Mouse (Mus musculus): ENCODE results near the gene Dbp.

The Dbp gene

GRCm38 (mm10) chr7:45723781-45724180, 18.9 kb downstream of the Dbp start:
- DNase-seq (ENCODE audit: extremely low read depth, low read depth, low spot score) = no peak

DNA sequence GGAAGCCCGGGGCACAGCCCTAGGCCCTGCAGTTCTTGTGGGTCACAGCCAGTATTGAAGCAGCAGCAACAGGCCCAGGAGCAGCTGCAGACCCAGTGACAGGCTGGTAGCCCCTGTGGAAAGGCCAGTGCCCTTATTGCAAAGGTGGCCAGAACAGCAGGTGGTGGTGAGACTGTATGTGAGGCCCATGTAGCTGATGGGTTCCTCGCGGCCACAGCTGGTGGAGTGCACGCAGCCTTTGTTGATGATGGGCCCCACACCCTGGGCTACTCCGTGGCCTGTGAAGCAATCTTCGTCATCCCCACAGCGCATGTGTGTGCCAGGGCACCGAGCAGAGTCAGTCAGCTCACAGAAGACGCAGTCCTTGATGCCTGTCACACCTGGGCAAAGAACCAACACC, 20.3 kb downstream of the Dbp start:
- no peak for DNase-seq (ENCODE audit: extremely low read depth, low read depth, low spot score)

DNA sequence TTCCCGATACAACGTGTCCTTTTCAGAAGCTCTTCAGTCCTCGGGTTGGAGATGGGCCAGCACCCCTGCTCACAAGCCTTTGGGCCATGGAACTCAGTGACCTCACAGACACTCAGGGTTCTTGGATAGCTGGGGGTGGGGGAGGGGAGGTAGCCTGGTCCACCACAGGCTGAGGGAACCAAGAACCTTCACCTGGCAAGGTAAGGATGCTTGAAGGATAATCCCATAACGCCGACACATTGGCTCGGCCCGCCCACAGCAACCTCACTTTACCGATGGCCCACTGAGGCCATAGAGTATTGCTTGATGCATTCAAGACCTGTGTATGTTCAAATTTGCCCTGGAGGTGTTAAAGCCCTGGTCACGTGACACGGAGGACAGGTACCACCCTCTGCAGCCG, 20.8 kb downstream of the Dbp start, which contains the start of gene Spaca4:
Gene Spaca4 (minus strand): TSS at position 101 of the 400 bp plus-strand sequence.
- no peak for DNase-seq (ENCODE audit: extremely low read depth, low read depth, low spot score)

DNA sequence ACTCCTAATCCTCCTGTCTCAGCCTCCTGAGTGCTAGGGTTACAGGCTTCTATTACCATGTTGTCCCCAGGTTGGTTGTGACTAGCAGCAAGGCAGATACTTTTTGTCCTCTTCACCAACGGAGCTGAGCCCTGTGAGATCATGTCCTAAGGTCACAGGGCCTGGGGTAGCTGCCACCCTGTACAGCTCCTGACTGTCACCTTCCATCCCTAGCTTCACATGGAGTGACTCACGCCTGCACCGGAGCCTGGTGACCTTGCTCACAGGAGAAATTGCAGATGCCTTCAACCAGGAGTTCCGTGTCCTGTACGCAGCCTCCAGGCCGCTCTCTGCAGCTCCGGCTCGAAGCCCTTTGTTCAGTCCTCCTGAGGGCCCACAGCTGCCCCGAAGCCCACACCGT, 21.5 kb downstream of the Dbp start:
- DNase-seq (ENCODE audit: extremely low read depth, low read depth, low spot score) = no peak

DNA sequence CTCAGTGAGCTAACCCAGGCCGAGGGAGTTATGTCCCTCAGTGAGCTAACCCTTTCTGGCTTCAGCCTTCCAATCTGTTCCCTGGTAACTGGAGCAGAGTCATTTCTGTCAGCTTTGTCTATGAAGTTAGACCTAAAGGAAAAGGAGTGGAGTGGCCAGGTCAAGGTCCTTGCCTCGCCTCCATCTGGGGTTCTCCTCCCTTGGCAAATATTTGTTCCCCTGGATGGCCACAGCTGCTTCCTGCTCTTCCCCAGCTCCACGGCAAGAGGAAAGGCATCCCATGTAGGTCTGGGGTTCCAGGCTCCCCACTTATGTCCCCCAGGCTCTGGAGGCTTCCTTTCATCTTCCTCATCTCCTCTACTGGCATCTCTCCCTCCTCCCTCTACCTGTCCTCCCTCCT, 22.7 kb downstream of the Dbp start:
- no peak for DNase-seq (ENCODE audit: extremely low read depth, low read depth, low spot score)

GRCm38 (mm10) chr7:45730727-45731431, 26.0 kb downstream of the Dbp start:
- DNase-seq (ENCODE audit: extremely low read depth, low read depth, low spot score) = no peak

- no peak for DNase-seq (ENCODE audit: extremely low read depth, low read depth, low spot score)
Measured at GRCm38 (mm10) chr7:45733477-45733876, 28.6 kb downstream of the Dbp start.

GRCm38 (mm10) chr7:45739162-45739763, 34.4 kb downstream of the Dbp start:
- DNase-seq (ENCODE audit: extremely low read depth, low read depth, low spot score) = no peak

- DNase-seq (ENCODE audit: extremely low read depth, low read depth, low spot score) = no peak
Measured at GRCm38 (mm10) chr7:45739820-45740219, 34.9 kb downstream of the Dbp start.

- no peak for DNase-seq (ENCODE audit: extremely low read depth, low read depth, low spot score)
Measured at GRCm38 (mm10) chr7:45741308-45741707, 36.4 kb downstream of the Dbp start.

- no peak for DNase-seq (ENCODE audit: extremely low read depth, low read depth, low spot score)
Measured at GRCm38 (mm10) chr7:45741777-45742176, 36.9 kb downstream of the Dbp start.

GRCm38 (mm10) chr7:45742338-45742737, 37.5 kb downstream of the Dbp start:
- no peak for DNase-seq (ENCODE audit: extremely low read depth, low read depth, low spot score)

DNA sequence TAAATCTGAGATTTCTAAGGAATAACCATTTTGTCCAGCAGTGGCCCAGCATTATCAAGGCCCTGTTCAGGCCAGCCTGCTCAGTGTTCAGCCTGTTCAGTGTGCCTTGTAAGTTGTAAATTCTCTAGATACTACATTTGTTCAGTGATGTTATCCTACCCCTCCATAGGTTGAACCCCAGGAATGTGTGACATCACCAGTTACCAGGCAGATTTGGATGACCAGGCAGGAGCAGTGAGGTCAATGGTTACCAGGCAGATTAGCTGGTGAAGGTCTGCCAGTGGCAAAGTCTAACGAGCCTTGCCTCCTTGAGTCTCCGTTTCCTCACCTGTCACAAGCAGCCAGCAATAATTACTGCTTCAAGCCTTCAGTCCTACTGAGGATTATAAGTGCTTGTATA, 39.5 kb downstream of the Dbp start:
- DNase-seq (ENCODE audit: extremely low read depth, low read depth, low spot score) = no peak

- no peak for DNase-seq (ENCODE audit: extremely low read depth, low read depth, low spot score)
Measured at GRCm38 (mm10) chr7:45746518-45746917, 41.6 kb downstream of the Dbp start.

DNA sequence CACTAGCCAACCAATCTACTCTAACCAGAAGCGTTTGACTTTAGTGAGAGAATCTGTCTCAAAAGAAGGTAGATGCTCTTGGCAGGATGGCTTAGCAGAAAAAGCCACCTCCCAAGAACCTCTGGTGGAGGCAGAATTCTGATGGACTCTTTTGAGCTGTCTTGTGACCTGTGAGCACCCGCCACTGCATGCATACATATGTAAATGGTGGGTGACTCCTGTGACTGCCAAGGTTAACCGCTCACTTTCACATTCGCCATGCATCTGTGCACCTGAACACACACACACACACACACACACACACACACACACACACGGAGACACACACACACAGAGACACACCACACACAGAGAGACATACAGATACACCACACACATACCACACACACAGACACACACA, 42.6 kb downstream of the Dbp start:
- DNase-seq (ENCODE audit: extremely low read depth, low read depth, low spot score) = no peak

DNA sequence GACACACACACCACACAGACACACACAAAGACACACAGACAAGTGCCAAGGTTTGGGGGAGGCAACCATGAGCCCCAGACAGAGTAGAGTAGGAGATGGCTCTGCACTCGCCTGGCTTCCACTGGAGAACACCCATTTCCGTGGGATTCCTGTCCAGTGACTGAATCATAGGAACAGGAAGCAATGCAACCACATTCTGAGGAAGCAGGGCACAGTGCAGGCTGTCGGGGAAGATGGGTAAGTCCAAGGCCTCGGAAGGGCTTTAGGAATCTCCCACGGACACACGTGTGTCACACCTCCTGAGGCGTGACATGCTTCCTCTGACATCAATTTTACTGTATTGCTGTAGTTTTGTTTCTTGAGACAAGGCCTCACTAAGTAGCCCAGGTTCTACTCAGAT, 43.2 kb downstream of the Dbp start:
- DNase-seq (ENCODE audit: extremely low read depth, low read depth, low spot score) = no peak

GRCm38 (mm10) chr7:45749401-45749800, 44.5 kb downstream of the Dbp start:
- no peak for DNase-seq (ENCODE audit: extremely low read depth, low read depth, low spot score)

DNA sequence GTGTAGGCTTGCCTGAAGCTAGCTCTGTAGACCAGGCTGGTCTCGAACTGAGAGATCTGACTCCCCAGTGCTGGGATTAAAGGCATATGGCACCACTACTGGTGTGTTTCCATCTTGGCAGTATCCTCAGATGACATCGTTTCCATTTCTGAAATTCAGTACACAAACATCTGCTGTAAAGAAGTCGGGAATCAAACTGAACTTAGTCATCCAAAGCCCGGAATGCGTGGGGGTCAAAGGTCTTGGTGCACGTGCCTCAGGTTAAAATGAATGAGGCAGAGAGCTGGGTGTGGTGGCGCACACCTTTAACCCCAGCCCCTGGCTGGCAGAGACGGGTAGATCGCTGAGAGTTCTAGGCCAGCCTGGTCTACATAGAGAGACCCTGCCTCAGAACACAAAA, 45.3 kb downstream of the Dbp start:
- no peak for DNase-seq (ENCODE audit: extremely low read depth, low read depth, low spot score)

DNA sequence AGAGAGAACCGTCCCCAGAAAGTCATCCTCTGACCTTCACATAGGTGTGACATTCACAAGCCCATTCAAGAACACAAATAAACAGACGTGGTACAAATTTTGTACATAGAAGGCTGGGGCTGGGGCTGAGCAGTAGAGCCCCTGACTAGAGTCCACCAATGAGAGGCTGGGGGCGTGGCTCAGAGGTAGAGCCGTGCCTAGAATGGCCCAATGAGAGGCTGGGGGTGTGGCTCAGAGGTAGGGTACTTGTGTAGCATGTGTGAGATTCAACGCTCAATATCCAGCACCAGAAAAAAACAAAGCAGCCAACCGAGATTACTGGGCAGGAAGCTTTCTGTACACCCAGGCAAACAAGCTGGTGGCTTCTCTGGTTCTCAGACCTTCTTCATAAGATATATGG, 50.8 kb downstream of the Dbp start:
- no peak for DNase-seq (ENCODE audit: extremely low read depth, low read depth, low spot score)

- no peak for DNase-seq (ENCODE audit: extremely low read depth, low read depth, low spot score)
Measured at GRCm38 (mm10) chr7:45759400-45759799, 54.5 kb downstream of the Dbp start.
